7 mouse cellular contexts compared by ENCODE assay signal in genomic region chrX:43429337-43429736, GRCm38 (mm10). TPM values are rescaled to one million over a fixed set of nuclear protein-coding genes. Genes with fewer than 3 reads are reported as not detected.
DNase-seq lines count a peak whose midpoint lies in the region; ATAC-seq lines count a peak whose summit lies in the region.

No protein-coding gene starts in this region.

- peaks cover 33% of the 10 kb centered on the region for H3K27me3 ChIP-seq in liver, embryonic 12.5 days (replicated peaks)
- H3K27me3 ChIP-seq in embryonic facial prominence, embryonic 14.5 days (replicated peaks; ENCODE audit: control insufficient read depth, insufficient read depth, low read length) = peaks cover 22% of the 10 kb centered on the region; the same call in 1 of the 2 replicates
- H3K27me3 ChIP-seq in intestine, embryonic 15.5 days (replicated peaks) = peaks cover 5% of the 10 kb centered on the region

- no peak for ATAC-seq in liver, embryonic 12.5 days
- ATAC-seq in embryonic facial prominence, embryonic 14.5 days (ENCODE audit: low read depth) = no peak
- ATAC-seq in intestine, embryonic 15.5 days = peak; percentile 34; the same call in 1 of the 2 replicates

- DNase-seq in liver = no peak
- peak; percentile 1 for DNase-seq in embryonic facial prominence, embryonic 14.5 days (ENCODE audit: low spot score)
- DNase-seq in retina, embryonic 14.5 days (ENCODE audit: low spot score) = peak; percentile 30
- DNase-seq in urinary bladder, adult 18-20 months (ENCODE audit: low spot score in 2 of 2) = no peak
- DNase-seq in testis, postnatal 14 days (ENCODE audit: low spot score) = no peak

- H3K9ac ChIP-seq in liver, embryonic 12.5 days = no peak overlapping the region
- no peak overlapping the region for H3K9ac ChIP-seq in embryonic facial prominence, embryonic 14.5 days (ENCODE audit: low read depth, low read length)
- no peak overlapping the region for H3K9ac ChIP-seq in intestine, embryonic 15.5 days

- H3K36me3 ChIP-seq in liver, embryonic 12.5 days = no peaks in the 10 kb centered on the region
- no peaks in the 10 kb centered on the region for H3K36me3 ChIP-seq in embryonic facial prominence, embryonic 14.5 days (ENCODE audit: control insufficient read depth, insufficient read depth, low read length)
- H3K36me3 ChIP-seq in intestine, embryonic 15.5 days = no peaks in the 10 kb centered on the region

- H3K4me1 ChIP-seq in liver, embryonic 12.5 days = no peaks in the 10 kb centered on the region
- H3K4me1 ChIP-seq in embryonic facial prominence, embryonic 14.5 days (ENCODE audit: control insufficient read depth, insufficient read depth, low read length) = no peaks in the 10 kb centered on the region
- no peaks in the 10 kb centered on the region for H3K4me1 ChIP-seq in intestine, embryonic 15.5 days (replicated peaks)

- 0 out of 2 replicates have a peak overlapping the region, but pooled peaks have one; percentile 36 for H3K4me2 ChIP-seq in liver, embryonic 12.5 days
- H3K4me2 ChIP-seq in embryonic facial prominence, embryonic 14.5 days (ENCODE audit: low read depth, low read length) = peak overlapping the region; percentile 65
- H3K4me2 ChIP-seq in intestine, embryonic 15.5 days (replicated peaks) = peak overlapping the region; percentile 71

- 4% methylated on average over 12 of the region's 12 CpGs for WGBS in liver, embryonic 12.5 days (ENCODE audit: insufficient replicate concordance)
- WGBS in embryonic facial prominence, embryonic 14.5 days = 29% methylated on average over 12 of the region's 12 CpGs
- 25% methylated on average over 12 of the region's 12 CpGs for WGBS in intestine, embryonic 15.5 days

- no peak overlapping the region for H3K4me3 ChIP-seq in liver, embryonic 12.5 days
- H3K4me3 ChIP-seq in embryonic facial prominence, embryonic 14.5 days (ENCODE audit: low read depth, low read length) = peak overlapping the region; percentile 36
- peak overlapping the region; percentile 35 for H3K4me3 ChIP-seq in intestine, embryonic 15.5 days (replicated peaks)

- H3K9me3 ChIP-seq in liver, embryonic 12.5 days (replicated peaks) = no peaks in the 10 kb centered on the region
- H3K9me3 ChIP-seq in embryonic facial prominence, embryonic 14.5 days (ENCODE audit: control insufficient read depth, low read length) = no peaks in the 10 kb centered on the region
- no peaks in the 10 kb centered on the region for H3K9me3 ChIP-seq in intestine, embryonic 15.5 days

- H3K27ac ChIP-seq in liver, embryonic 12.5 days = no peak overlapping the region
- H3K27ac ChIP-seq in embryonic facial prominence, embryonic 14.5 days (replicated peaks; ENCODE audit: low read depth, low read length) = no peak overlapping the region
- no peak overlapping the region for H3K27ac ChIP-seq in intestine, embryonic 15.5 days

RNA-seq across cellular contexts. Expression of gene Tenm1, which starts 0.4 kb away (rescaled TPM):
- polyA plus RNA-seq in liver, embryonic 12.5 days (2016; fragmentation: Nextera tagmentation; extraction: Ambion mirVana) = 0.05 TPM in 1 of 2 replicates, not detected in the other
- 2.1 and 2.6 TPM in 2 replicates for polyA plus RNA-seq in embryonic facial prominence, embryonic 14.5 days (2014; fragmentation: Nextera tagmentation; extraction: Ambion mirVana)
- 0.49 and 0.54 TPM in 2 replicates for polyA plus RNA-seq in intestine, embryonic 15.5 days (2015; fragmentation: Nextera tagmentation; extraction: Ambion mirVana)

Comparison
In these comparisons a context has a peak if more than half of its experiments do, and no peak if none do; other contexts are left out.
1. DNase-seq: peak in embryonic facial prominence, embryonic 14.5 days (single experiment) and retina, embryonic 14.5 days (single experiment); none in liver (single experiment), urinary bladder, adult 18-20 months (0 of 2) and testis, postnatal 14 days (single experiment).
2. Peak in every context shown above with its lines, with median percentiles within 50 percentile points of each other: H3K4me2 ChIP-seq.